Mouse (Mus musculus) CH12.LX (cell line): ENCODE data around the gene Sprn.

Experiments used
- CTCF ChIP-seq, 2 experiments: IDR thresholded peaks in 1 of 2; conservative IDR thresholded peaks in 1 of 2; 2 replicates each; pipeline ENCODE4 v1.5.1; 2011 to 2012; ENCODE audit warnings: low read depth in 2 of 2, low read length in 2 of 2, improper control_type of control experiment in 1 of 2, inconsistent platforms in 1 of 2, mild to moderate bottlenecking in 1 of 2, moderate library complexity in 1 of 2
- EP300 ChIP-seq: IDR thresholded peaks from 2 replicates; pipeline ENCODE4 v1.6.1; 2011; ENCODE audit warnings: low read length, improper control_type of control experiment
- KAT2A ChIP-seq: IDR thresholded peaks from 2 replicates; pipeline ENCODE4 v1.6.1; 2012; ENCODE audit warnings: low read length, improper control_type of control experiment, inconsistent platforms; ENCODE audit not compliant: insufficient replicate concordance
- NRF1 ChIP-seq: IDR thresholded peaks from 2 replicates; pipeline ENCODE4 v1.6.1; 2014; ENCODE audit warnings: low read depth, mild to moderate bottlenecking, inconsistent platforms, low read length, improper control_type of control experiment, moderate library complexity
- POLR2A ChIP-seq: IDR thresholded peaks from 2 replicates; pipeline ENCODE4 v1.6.1; 2011; ENCODE audit warnings: low read depth, mild to moderate bottlenecking, improper control_type of control experiment, low read length

DNA sequence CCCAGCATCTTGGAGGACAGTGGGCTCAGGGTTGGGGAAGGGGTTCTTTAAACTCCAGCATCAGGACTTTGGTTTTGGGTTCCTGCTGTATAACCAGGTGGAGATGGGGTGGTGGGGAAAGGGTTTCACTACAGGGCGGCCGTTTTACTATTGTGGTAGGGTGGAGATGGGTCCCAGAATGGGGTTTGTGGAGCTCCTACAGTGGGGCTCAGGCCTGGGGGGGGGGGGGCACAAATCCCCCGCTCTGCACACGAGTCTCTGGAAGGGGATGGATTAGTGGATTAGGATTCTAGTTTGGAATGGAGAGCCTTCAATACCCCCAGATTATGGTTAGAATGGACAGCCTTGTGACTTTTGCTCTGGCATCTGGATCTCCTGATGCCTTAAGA lies 854 bp downstream of the Sprn start:
- TF ChIP-seq POLR2A (no peak), CTCF (conservative IDR thresholded peaks at IDR 0.05 in 1 of 2, IDR thresholded peaks at IDR 0.05 in 1 of 2; ENCODE audit: low read depth in 2 of 2, low read length in 2 of 2) (no peak), EP300 (no peak), NRF1 (no peak), KAT2A (no peak)
